8 mouse cellular contexts compared by ENCODE assay signal in genomic region chr8:110721606-110722413, GRCm38 (mm10). TPM values are rescaled to one million over a fixed set of nuclear protein-coding genes. Genes with fewer than 3 reads are reported as not detected.
DNase-seq lines count a peak whose midpoint lies in the region; ATAC-seq and TF ChIP-seq lines count a peak whose summit lies in the region.

No protein-coding gene starts in this region.

- H3K36me3 ChIP-seq in heart, embryonic 12.5 days, result peaks cover 20% of the 10 kb centered on the region
- peaks cover 8% of the 10 kb centered on the region; the same call in 1 of the 2 replicates for H3K36me3 ChIP-seq in midbrain, postnatal 0 days (ENCODE audit: insufficient read depth, low read length)

- H3K4me2 ChIP-seq in heart, embryonic 12.5 days, result peak overlapping the region; percentile 92
- peak overlapping the region; percentile 88 for H3K4me2 ChIP-seq in midbrain, postnatal 0 days (ENCODE audit: low read depth, low read length, poor library complexity, severe bottlenecking)

- ATAC-seq in heart, embryonic 12.5 days (ENCODE audit: insufficient number of reproducible peaks, low FRiP score), result peak; percentile 37
- peak; percentile 42 for ATAC-seq in midbrain, postnatal 0 days (ENCODE audit: low FRiP score)

- peak overlapping the region; percentile 79 for H3K4me3 ChIP-seq in heart, embryonic 12.5 days
- H3K4me3 ChIP-seq in midbrain, postnatal 0 days (ENCODE audit: low read depth, low read length), result peak overlapping the region; percentile 85

- peaks cover 84% of the 10 kb centered on the region for H3K4me1 ChIP-seq in heart, embryonic 12.5 days (replicated peaks)
- peaks cover 51% of the 10 kb centered on the region for H3K4me1 ChIP-seq in midbrain, postnatal 0 days (ENCODE audit: insufficient read depth, low read length)

- peak overlapping the region; percentile 95 for H3K27ac ChIP-seq in heart, embryonic 12.5 days (ENCODE audit: poor library complexity, severe bottlenecking)
- H3K27ac ChIP-seq in midbrain, postnatal 0 days (ENCODE audit: low read depth, low read length), result peak overlapping the region; percentile 95

- 2% methylated on average over 51 of the region's 59 CpGs for WGBS in heart, embryonic 12.5 days
- WGBS in midbrain, postnatal 0 days, result under 1% methylated on average over 35 of the region's 59 CpGs

- H3K9me3 ChIP-seq in heart, embryonic 12.5 days (replicated peaks), result no peaks in the 10 kb centered on the region
- no peaks in the 10 kb centered on the region for H3K9me3 ChIP-seq in midbrain, postnatal 0 days (ENCODE audit: low read length)

- TF ChIP-seq CTCF in midbrain, postnatal 0 days (IDR thresholded peaks at IDR 0.05), result no peak

- peak overlapping the region; percentile 93 for H3K9ac ChIP-seq in heart, embryonic 12.5 days
- peak overlapping the region; percentile 99 for H3K9ac ChIP-seq in midbrain, postnatal 0 days (replicated peaks; ENCODE audit: low read length, poor library complexity, severe bottlenecking)

- DNase-seq in right cerebral cortex, postnatal 14 days, result peak; percentile 50
- DNase-seq in right cerebral cortex, postnatal 4 days, result no peak
- DNase-seq in cerebellum, adult 9-11 months, result peak; percentile 72
- peak; percentile 66 to 78 for DNase-seq in kidney, postnatal 4 days
- peak; percentile 60 for DNase-seq in midbrain, postnatal 0 days (ENCODE audit: low spot score)
- no peak for DNase-seq in ovary, adult 18-20 months (ENCODE audit: low spot score)
- DNase-seq in spleen, adult 18-20 months, result no peak

- H3K27me3 ChIP-seq in heart, embryonic 12.5 days (replicated peaks), result no peaks in the 10 kb centered on the region
- no peaks in the 10 kb centered on the region for H3K27me3 ChIP-seq in midbrain, postnatal 0 days (ENCODE audit: insufficient read depth, low read length)

RNA-seq across cellular contexts. Expression of gene Mtss1l, which starts 0.5 kb away (rescaled TPM):
- polyA plus RNA-seq in heart, embryonic 12.5 days (2016; fragmentation: Nextera tagmentation; extraction: Ambion mirVana), result 12.9 and 14.3 TPM in 2 replicates
- 90.5 and 101 TPM in 2 replicates for total RNA-seq in midbrain, postnatal 0 days (2014; rRNA removed)
- polyA plus RNA-seq in midbrain, postnatal 0 days (2015; fragmentation: Nextera tagmentation; extraction: Ambion mirVana), result 35.2 and 37.7 TPM in 2 replicates

Comparison
In these comparisons a context has a peak if more than half of its experiments do, and no peak if none do; other contexts are left out.
1. DNase-seq: peak in right cerebral cortex, postnatal 14 days (single experiment), cerebellum, adult 9-11 months (single experiment), kidney, postnatal 4 days (2 of 2) and midbrain, postnatal 0 days (single experiment); none in right cerebral cortex, postnatal 4 days (single experiment), ovary, adult 18-20 months (single experiment) and spleen, adult 18-20 months (0 of 2).